Mouse (Mus musculus) intestine, embryonic 16.5 days (tissue): ENCODE measurements around the gene Klhdc7a. TPM values are rescaled to one million over a fixed set of nuclear protein-coding genes. Genes with fewer than 3 reads are reported as not detected.

ENCODE experiments used
- ATAC-seq: fragments of 200-750 bp; cut with Nextera tagmentation; 2 replicates; pipeline ENCODE4 v1.8.0; 2017; ENCODE audit warnings: moderate TSS enrichment, moderate library complexity
- H3K27ac ChIP-seq: fragments of 300-500 bp; sonication (generic); 2 replicates; pipeline ENCODE4 v1.5.1; 2014; ENCODE audit warnings: mild to moderate bottlenecking, low read length
- H3K27me3 ChIP-seq: fragments of 300-500 bp; sonication (generic); replicated peaks from 2 replicates; pipeline ENCODE4 v1.6.1; 2014; ENCODE audit warnings: low read length, control low read depth, mixed read lengths; ENCODE audit not compliant: control insufficient read depth, insufficient read depth
- H3K36me3 ChIP-seq: fragments of 300-500 bp; sonication (generic); 2 replicates; pipeline ENCODE4 v1.6.1; 2014; ENCODE audit warnings: low read length, control low read depth; ENCODE audit not compliant: control insufficient read depth, insufficient read depth
- H3K4me1 ChIP-seq: fragments of 300-500 bp; sonication (generic); 2 replicates; pipeline ENCODE4 v1.6.1; 2014; ENCODE audit warnings: low read length, control low read depth, mixed read lengths; ENCODE audit not compliant: control insufficient read depth, insufficient read depth
- H3K4me2 ChIP-seq: fragments of 300-500 bp; sonication (generic); 2 replicates; pipeline ENCODE4 v1.6.1; 2014; ENCODE audit warnings: low read depth, low read length, control low read depth
- H3K4me3 ChIP-seq: fragments of 300-500 bp; sonication (generic); 2 replicates; pipeline ENCODE4 v1.5.1; 2014; ENCODE audit warnings: mild to moderate bottlenecking, low read length
- H3K9ac ChIP-seq: fragments of 300-500 bp; sonication (generic); 2 replicates; pipeline ENCODE4 v1.6.1; 2014; ENCODE audit warnings: low read depth, low read length
- H3K9me3 ChIP-seq: fragments of 300-500 bp; sonication (generic); 2 replicates; pipeline ENCODE4 v1.6.1; 2016; ENCODE audit warnings: low read length, control low read depth; ENCODE audit not compliant: control insufficient read depth
- WGBS: fragments of 180-500 bp; shearing (Covaris S2); extraction: QIAGEN DNeasy Blood & Tissue Kit; methylation state at CpG from one replicate; pipeline ENCODE4 v1.1.7; 2014; 5-methylcytosine and 5-hydroxymethylcytosine counted together
- polyA plus RNA-seq: library from polyadenylated mRNA; unstranded; fragments of >200 nt; fragmentation: Nextera tagmentation; extraction: Ambion mirVana; gene quantifications from 2 replicates; pipeline ENCODE4 v1.2.1, GENCODE M21; 2015

The Klhdc7a gene
- polyA plus RNA-seq, 1 experiment from 2014 or later, result 0.27 TPM

DNA sequence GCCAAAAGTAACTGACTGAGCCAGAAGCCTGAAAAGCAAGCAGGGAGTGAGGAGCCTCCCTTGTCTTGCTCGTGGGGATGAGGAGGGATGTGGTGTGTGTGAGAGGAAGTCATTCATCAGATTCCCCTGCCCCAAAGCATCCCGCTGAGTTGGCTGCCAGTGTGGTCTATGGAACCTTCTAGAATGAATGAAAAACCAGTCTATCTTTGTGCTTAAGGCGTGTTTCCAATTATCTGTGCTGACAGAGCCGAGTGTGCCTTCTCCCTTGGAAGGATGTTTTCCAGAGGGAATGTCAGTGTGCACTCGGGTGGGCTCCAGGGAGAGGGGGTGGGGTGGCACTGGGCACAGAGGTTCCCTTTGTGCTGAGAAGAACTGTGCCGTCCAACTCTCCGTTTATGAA lies 19.2 kb downstream of the Klhdc7a start:
- Histone ChIP-seq H3K9ac (no peak overlapping the region), H3K36me3 (no peaks in the 10 kb centered on the region), H3K27me3 (no peaks in the 10 kb centered on the region), H3K4me2 (no peak overlapping the region), H3K9me3 (0 out of 2 replicates have a peak, but pooled peaks cover 3% of the 10 kb centered on the region), H3K4me1 (peaks cover 4% of the 10 kb centered on the region; the same call in 1 of the 2 replicates), H3K27ac (no peak overlapping the region), H3K4me3 (no peak overlapping the region)
- ATAC-seq, result no peak
- 27% methylated on average over 7 of the region's 7 CpGs for WGBS

DNA sequence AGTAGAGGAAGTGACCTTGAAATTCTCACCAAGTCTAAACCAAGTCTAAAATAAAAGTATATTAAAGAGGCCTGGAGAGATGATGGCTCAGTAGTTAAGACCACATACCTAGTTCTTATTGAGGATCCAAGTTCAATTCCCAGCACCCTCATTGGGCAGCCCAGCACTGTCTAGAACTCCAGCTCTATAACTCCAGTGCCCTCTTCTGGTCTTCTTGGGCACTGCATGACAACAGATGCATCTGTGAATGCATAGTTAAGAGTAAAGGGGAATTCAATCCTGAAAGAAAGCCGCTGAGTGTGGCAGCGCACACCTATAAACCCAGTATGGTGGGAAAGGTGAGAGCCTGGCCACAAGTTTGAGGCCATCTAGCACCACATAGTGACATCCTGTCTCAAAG lies 20.5 kb downstream of the Klhdc7a start:
- Histone ChIP-seq H3K36me3 (no peaks in the 10 kb centered on the region), H3K27me3 (no peaks in the 10 kb centered on the region), H3K27ac (no peak overlapping the region), H3K4me1 (peaks cover 4% of the 10 kb centered on the region; the same call in 1 of the 2 replicates), H3K9ac (no peak overlapping the region), H3K4me2 (no peak overlapping the region), H3K9me3 (0 out of 2 replicates have a peak, but pooled peaks cover 3% of the 10 kb centered on the region), H3K4me3 (no peak overlapping the region)
- no peak for ATAC-seq
- WGBS, result 83% methylated on average over 2 of the region's 2 CpGs

DNA sequence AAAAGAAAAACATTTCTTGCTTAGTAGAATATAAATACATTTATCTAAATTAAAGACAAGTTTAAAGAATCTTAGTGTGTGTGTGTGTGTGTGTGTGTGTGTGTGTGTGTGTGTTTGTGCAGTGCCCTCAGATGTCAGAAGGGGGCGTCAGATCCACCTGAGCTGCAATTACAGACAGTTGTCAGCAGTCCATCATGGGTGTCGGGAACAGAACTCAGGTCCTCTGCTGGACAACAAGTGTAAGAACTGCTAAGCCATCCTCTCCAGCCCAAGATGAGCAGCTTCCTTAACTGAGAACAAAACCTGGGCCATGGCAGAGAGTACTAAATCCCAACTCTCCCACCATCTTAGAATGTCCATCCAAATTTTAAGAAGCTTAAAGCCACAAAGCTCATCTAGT lies 26.0 kb downstream of the Klhdc7a start:
- no peak overlapping the region for H3K9ac ChIP-seq
- H3K27me3 ChIP-seq, result no peaks in the 10 kb centered on the region
- no peak for ATAC-seq
- 81% methylated on average over 2 of the region's 2 CpGs for WGBS
- H3K4me3 ChIP-seq, result no peak overlapping the region
- H3K36me3 ChIP-seq, result no peaks in the 10 kb centered on the region
- no peak overlapping the region for H3K4me2 ChIP-seq
- H3K27ac ChIP-seq, result no peak overlapping the region
- no peaks in the 10 kb centered on the region for H3K4me1 ChIP-seq
- H3K9me3 ChIP-seq, result no peaks in the 10 kb centered on the region

DNA sequence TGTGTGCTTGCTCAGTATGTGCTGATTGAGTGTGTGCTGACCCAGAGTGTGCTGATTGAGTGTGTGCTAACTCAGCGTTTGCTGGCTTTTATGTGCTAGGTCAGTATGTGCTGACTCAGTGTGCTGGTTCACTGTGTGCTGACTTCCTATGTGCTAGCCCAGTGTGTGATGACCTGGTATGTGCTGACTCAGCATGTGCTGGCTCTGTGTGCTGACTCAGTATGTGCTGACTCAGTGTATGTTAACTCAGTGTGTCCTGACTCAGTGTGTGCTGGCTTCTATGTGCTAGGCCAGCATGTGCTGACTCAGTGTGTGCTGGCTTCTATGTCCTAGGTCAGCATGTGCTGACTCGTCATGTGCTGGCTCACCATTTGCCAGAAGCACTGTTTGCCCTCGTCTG lies 32.3 kb downstream of the Klhdc7a start:
- no peak overlapping the region for H3K4me2 ChIP-seq
- no peaks in the 10 kb centered on the region for H3K36me3 ChIP-seq
- H3K9me3 ChIP-seq, result no peaks in the 10 kb centered on the region
- no peak overlapping the region for H3K27ac ChIP-seq
- no peaks in the 10 kb centered on the region for H3K4me1 ChIP-seq
- no peak overlapping the region for H3K9ac ChIP-seq
- no peak for ATAC-seq
- peaks cover 9% of the 10 kb centered on the region; the same call in 1 of the 2 replicates for H3K27me3 ChIP-seq
- no peak overlapping the region for H3K4me3 ChIP-seq
- WGBS, result 67% methylated on average over 3 of the region's 3 CpGs

DNA sequence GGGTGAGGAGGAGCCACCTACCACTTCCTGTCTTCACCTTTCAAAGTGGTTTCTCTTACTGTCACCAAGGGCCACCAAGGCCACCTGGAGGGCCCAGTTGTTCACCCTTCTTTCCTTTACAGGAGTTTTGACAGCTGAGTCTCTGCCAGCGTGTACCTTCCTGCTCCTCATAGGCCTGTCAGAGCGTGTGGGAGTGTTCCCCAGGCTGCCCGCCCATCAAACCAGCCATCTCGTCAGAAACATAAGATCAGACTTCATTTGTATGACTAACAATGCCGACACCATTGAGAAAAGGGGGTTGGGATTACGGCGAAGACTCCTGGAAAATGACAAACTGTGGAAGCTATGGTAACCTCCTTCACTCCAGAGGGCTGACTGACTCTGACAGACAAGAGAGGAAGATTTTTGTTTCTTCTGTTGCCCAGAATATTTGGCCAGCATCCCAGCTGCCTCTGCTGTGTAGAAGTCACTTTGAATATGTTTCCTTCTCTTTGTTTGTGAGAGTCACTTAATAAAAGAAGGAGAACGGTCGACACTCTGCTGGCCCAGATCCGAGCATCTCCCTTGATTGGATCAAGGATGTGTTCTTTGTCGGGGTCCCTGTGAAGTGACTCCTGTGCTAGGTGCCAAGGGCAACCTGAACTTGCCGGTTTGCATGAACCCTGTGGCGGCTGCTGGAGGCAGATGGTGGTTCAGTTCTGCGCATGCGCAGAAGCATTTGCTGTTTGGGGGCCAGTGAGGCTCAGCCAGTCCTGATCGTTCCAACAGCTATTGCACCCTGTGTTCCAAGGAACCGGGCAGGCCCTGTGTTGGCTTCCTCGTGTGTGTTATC lies 34.6 kb downstream of the Klhdc7a start:
- H3K4me2 ChIP-seq, result no peak overlapping the region
- no peak overlapping the region for H3K4me3 ChIP-seq
- no peaks in the 10 kb centered on the region for H3K36me3 ChIP-seq
- no peak overlapping the region for H3K27ac ChIP-seq
- H3K27me3 ChIP-seq, result peaks cover 12% of the 10 kb centered on the region; the same call in 1 of the 2 replicates
- no peak overlapping the region for H3K9ac ChIP-seq
- no peaks in the 10 kb centered on the region for H3K4me1 ChIP-seq
- H3K9me3 ChIP-seq, result no peaks in the 10 kb centered on the region
- WGBS, result 70% methylated on average over 18 of the region's 18 CpGs
- ATAC-seq, result no peak

DNA sequence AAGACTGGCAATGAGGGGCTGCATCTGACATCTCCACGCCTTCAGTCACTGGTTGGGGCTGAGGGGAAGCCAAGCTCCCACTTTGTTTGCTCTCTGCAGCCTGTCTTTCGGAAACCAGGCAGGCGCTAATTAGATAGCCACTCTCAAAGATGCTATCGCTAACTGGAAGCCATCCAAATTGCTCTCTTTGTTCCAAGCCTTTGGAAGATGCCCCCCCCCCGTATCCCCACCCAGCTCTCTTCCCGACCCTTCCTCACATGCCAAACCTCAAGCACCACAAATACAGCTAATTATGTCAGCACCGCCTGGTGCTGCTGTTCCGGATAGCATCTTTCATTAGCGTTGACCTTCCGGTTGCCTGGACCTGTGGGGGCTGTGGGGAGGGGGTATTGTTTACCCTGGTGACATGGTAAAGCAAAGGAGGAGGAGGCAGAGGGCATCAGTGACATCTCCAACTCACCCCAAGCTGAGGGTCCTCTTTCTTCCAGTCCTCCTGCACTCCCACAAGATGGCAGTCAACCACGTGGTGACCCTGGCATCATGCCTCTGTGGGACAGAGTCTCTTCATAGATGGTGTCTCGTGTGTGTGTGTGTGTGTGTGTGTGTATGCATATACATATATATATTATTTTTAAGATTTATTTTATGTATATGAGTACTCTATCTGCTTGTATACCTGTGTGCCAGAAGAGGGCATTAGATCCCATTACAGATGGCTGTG lies 35.9 kb downstream of the Klhdc7a start:
- no peaks in the 10 kb centered on the region for H3K9me3 ChIP-seq

DNA sequence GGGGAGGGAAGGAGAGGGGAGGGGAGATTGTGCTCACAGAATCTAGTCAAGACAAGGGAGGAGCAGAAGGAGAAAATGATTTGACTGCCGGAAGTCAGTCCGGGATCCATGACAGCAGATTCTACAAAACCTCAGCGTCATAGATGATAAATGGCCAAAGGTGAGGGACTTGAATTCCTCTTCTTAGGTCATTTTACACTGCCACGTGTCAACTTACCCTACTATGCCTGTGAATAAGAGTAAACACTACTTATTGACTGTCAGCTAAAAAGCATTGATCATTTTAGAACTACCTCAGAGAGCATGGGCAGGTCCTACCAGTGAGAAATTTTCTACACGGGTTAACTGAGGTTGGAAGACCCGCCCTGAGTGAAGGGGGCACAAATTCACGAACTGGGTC lies 36.9 kb downstream of the Klhdc7a start:
- Histone ChIP-seq H3K4me2 (no peak overlapping the region), H3K9me3 (no peaks in the 10 kb centered on the region), H3K27me3 (peaks cover 19% of the 10 kb centered on the region), H3K4me3 (no peak overlapping the region), H3K36me3 (no peaks in the 10 kb centered on the region), H3K27ac (no peak overlapping the region), H3K9ac (no peak overlapping the region), H3K4me1 (no peaks in the 10 kb centered on the region)
- no peak for ATAC-seq
- 33% methylated on average over 7 of the region's 7 CpGs for WGBS

More for the DNA sequence above, 35.9 kb downstream of the Klhdc7a start:
- Histone ChIP-seq H3K4me3 (no peak overlapping the region), H3K27ac (no peak overlapping the region), H3K36me3 (no peaks in the 10 kb centered on the region), H3K4me2 (no peak overlapping the region), H3K9ac (no peak overlapping the region), H3K27me3 (peaks cover 12% of the 10 kb centered on the region; the same call in 1 of the 2 replicates), H3K4me1 (no peaks in the 10 kb centered on the region)
- 23% methylated on average over 12 of the region's 12 CpGs for WGBS
- ATAC-seq, result no peak

DNA sequence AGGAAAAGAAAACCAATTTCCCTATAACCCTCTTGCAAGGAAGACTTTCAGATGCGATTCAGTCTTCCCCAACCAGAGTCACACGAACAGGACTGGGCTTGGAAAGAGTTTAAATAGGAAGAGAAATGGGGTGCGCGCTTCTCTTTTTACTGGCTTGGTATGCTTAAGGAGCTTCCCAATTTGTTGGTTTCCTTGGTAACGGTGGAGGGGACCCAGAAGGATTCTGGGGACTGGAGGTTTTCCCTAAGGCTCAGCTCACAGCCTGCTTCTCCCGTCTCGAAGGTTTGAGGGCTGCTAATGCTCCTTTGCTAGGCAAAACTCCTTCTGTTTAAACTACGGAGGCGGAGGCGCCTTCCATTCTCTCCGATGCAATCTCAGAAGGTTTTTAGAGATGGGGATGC lies 41.7 kb downstream of the Klhdc7a start:
- peaks cover 20% of the 10 kb centered on the region for H3K27me3 ChIP-seq
- no peak overlapping the region for H3K27ac ChIP-seq
- H3K9ac ChIP-seq, result no peak overlapping the region
- H3K4me3 ChIP-seq, result peak overlapping the region; percentile 10; the same call in 1 of the 2 replicates
- H3K4me1 ChIP-seq, result no peaks in the 10 kb centered on the region
- no peak for ATAC-seq
- WGBS, result 5% methylated on average over 11 of the region's 11 CpGs
- no peaks in the 10 kb centered on the region for H3K9me3 ChIP-seq
- H3K36me3 ChIP-seq, result no peaks in the 10 kb centered on the region
- H3K4me2 ChIP-seq, result no peak overlapping the region; the same call in 1 of the 2 replicates

DNA sequence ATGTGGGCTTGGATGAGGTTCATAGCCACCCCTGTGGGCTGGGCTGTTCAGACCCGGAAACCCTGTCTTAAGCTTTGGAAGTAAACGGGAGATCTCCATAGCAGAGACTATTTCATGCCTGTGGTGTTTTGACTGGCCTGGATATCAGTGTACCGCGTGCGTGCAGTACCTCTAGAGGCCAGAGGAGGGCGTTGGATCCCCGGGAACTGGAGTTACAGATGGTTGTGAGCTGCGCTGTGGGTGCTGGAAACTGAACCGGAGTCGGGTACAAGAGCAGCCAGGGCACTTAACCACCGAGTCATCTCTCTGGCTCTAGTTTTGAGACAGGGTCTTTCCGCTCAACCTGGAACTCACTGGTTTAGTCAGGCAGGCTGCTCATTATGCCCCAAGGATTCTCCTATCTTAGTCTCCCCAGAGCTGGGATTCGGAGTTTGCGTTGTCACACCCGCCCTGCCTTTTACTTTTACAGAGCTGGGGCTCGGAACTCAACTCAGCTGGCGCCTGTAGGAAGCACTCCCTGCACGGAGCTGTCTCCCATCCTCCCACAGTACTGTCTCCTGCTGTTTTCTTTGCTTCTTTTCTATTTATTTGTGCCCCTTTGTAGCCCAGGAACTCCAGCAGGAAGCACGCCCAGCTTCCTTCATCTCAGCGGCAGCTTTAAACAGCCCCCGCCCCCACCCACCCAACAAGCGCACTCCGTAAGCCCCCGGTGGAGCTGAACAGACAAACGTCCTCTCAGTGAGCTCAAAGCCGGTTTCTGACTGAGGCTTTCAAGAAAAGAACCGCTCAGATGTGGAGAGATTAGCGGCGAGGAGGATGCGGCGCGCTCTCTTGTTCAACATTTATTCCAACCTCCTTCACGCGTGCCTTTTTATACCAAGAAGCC lies 42.3 kb downstream of the Klhdc7a start:
- no peaks in the 10 kb centered on the region for H3K4me1 ChIP-seq
- peak overlapping the region; percentile 40 for H3K4me2 ChIP-seq
- no peak overlapping the region for H3K9ac ChIP-seq
- peak overlapping the region; percentile 10 for H3K4me3 ChIP-seq
- peaks cover 20% of the 10 kb centered on the region for H3K27me3 ChIP-seq
- no peaks in the 10 kb centered on the region for H3K9me3 ChIP-seq
- 15% methylated on average over 34 of the region's 34 CpGs for WGBS
- H3K27ac ChIP-seq, result no peak overlapping the region
- ATAC-seq, result no peak
- H3K36me3 ChIP-seq, result no peaks in the 10 kb centered on the region
